Mouse (Mus musculus) ES-E14 (cell line): ENCODE measurements around the gene 1110065P20Rik.

Source experiments
- HCFC1 ChIP-seq: IDR thresholded peaks from 2 replicates; pipeline ENCODE4 v1.6.1; 2012; ENCODE audit warnings: low read length, inconsistent platforms, borderline replicate concordance; ENCODE audit not compliant: insufficient read depth
- MAFK ChIP-seq: IDR thresholded peaks from 2 replicates; pipeline ENCODE4 v1.6.1; 2014; ENCODE audit warnings: mild to moderate bottlenecking, low read depth, low read length, inconsistent platforms; ENCODE audit not compliant: insufficient read depth
- ZC3H11A ChIP-seq: IDR thresholded peaks from 2 replicates; pipeline ENCODE4 v1.6.1; 2012; ENCODE audit warnings: low read depth, mild to moderate bottlenecking, inconsistent platforms, low read length, borderline replicate concordance
- ZNF384 ChIP-seq: IDR thresholded peaks from 2 replicates; pipeline ENCODE4 v1.6.1; 2012; ENCODE audit warnings: low read depth, low read length, inconsistent platforms

DNA sequence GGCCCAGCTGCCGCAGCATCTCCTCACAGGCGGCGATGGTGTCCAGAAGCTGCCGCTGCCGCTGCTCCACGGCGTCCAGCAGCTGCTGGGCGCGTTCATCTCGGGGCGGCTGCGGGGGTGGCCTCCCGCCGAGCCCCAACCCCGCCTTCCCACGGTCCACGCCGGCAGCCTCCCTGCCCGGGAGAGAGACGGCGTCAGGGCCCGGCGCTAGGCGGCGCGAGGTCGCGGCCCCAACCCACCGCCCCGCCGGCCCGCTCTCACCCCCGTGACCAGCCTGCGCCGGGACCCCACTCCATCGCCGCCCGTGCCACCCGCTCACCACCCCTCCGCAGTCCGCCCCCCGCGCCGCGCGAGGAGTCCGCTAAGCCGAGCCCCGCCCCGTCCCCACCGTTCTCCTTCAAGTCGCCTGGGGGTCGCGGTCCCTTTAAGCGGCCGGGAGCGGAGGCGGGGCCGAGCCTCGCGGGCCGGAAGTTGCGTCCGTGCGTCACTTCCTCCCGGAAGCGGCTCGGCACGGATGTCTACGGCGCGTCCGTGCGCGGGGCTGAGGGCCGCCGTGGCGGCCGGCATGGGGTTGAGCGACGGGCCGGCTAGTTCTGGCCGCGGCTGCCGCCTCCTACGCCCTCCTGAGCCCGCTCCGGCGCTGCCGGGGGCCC lies 609 bp downstream of the 1110065P20Rik start, which contains the start of gene Yrdc:
- TF ChIP-seq ZC3H11A: no peak
- TF ChIP-seq HCFC1: no peak
- no peak for TF ChIP-seq MAFK
- no peak for TF ChIP-seq ZNF384
